Mouse (Mus musculus) kidney, adult 2 months (tissue): ENCODE measurements around the gene Itgbl1.

Experiments
- CTCF ChIP-seq: fragments of 200-500 bp; conservative IDR thresholded peaks from 2 replicates; pipeline ENCODE4 v1.5.1; 2011; ENCODE audit warnings: low read depth, mild to moderate bottlenecking, control low read depth, low read length, moderate library complexity, mixed read lengths; ENCODE audit not compliant: insufficient read depth, insufficient read length
- POLR2A ChIP-seq: fragments of 200-500 bp; IDR thresholded peaks from one replicate; pipeline ENCODE4 v1.6.1; 2011; ENCODE audit warnings: low read depth, low read length, control low read depth

DNA sequence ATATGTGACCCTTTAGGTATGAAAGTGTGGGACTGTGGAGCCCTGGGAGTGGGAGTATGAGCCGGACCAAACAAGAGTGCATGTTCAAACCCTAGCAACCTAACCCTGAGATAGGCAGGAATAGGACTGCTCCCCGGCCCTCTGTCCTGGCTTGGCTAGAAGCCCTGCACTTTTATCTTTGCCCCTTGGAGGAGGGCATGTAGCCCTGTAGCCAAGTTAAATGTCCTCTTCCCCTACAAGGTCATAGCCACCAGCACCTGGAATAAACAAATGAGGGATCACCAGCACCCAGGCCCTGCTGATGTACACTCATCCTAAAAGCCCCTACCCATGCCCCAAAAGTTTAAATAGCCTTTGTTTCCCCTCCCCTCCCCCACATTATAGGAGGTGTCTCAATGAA is 18.3 kb downstream of the Itgbl1 start:
- TF ChIP-seq POLR2A (no peak), CTCF (no peak)
